Mouse (Mus musculus): ENCODE results near the gene St6galnac3. TPM values are rescaled to one million over a fixed set of nuclear protein-coding genes. Genes with fewer than 3 reads are reported as not detected.

Gene St6galnac3
- polyA plus RNA-seq, 2 experiments: 20.7 to 36.0 TPM

DNA sequence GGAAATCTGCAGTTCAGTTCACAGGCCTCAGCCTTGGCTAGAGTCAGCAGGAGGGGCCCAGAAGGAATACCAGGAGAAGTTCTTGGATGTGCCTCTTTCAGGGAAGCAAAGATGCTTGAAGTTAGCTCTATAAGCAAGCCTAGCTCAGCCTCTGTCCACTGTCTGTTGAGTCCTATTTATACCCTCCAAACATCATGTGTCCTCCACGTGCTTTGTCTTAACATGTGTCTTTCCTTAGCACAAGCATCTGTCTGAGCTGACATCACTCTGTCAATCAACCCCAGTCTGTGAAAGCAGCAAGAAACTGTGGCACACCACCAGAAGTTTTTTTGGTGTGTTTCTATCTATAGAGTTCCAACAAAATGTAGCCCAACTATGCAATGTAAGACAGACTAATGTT lies 26.5 kb upstream of the St6galnac3 start:
- Histone ChIP-seq H3K4me1 (ENCODE audit: control insufficient read depth, insufficient read depth, low read length) (no peaks in the 10 kb centered on the region), H3K36me3 (ENCODE audit: control insufficient read depth, insufficient read depth, low read length) (no peaks in the 10 kb centered on the region), H3K9me3 (ENCODE audit: control insufficient read depth, low read length) (no peaks in the 10 kb centered on the region), H3K4me3 (replicated peaks; ENCODE audit: low read length) (no peak overlapping the region), H3K27me3 (ENCODE audit: control insufficient read depth, insufficient read depth, low read length) (no peaks in the 10 kb centered on the region), H3K9ac (ENCODE audit: low read depth, low read length, severe bottlenecking) (no peak overlapping the region), H3K27ac (replicated peaks; ENCODE audit: low read depth, low read length) (no peak overlapping the region), H3K4me2 (replicated peaks; ENCODE audit: low read depth, low read length, severe bottlenecking) (no peak overlapping the region)
- no peak for TF ChIP-seq POLR2A (IDR thresholded peaks at IDR 0.05; ENCODE audit: borderline replicate concordance, extremely low read depth, insufficient read depth, insufficient read length)
- no peak for DNase-seq (ENCODE audit: low spot score)
- WGBS: 48% methylated on average over 1 of the region's 1 CpGs
- ATAC-seq (ENCODE audit: low FRiP score, low read depth): no peak

- H3K4me2 ChIP-seq (replicated peaks; ENCODE audit: low read depth, low read length, severe bottlenecking): no peak overlapping the region
- TF ChIP-seq POLR2A (IDR thresholded peaks at IDR 0.05; ENCODE audit: borderline replicate concordance, extremely low read depth, insufficient read depth, insufficient read length): no peak
- no peaks in the 10 kb centered on the region for H3K36me3 ChIP-seq (ENCODE audit: control insufficient read depth, insufficient read depth, low read length)
- no peaks in the 10 kb centered on the region for H3K4me1 ChIP-seq (ENCODE audit: control insufficient read depth, insufficient read depth, low read length)
- 87% methylated on average over 6 of the region's 6 CpGs for WGBS
- no peaks in the 10 kb centered on the region for H3K27me3 ChIP-seq (ENCODE audit: control insufficient read depth, insufficient read depth, low read length)
- no peak overlapping the region for H3K9ac ChIP-seq (ENCODE audit: low read depth, low read length, severe bottlenecking)
- H3K27ac ChIP-seq (replicated peaks; ENCODE audit: low read depth, low read length): no peak overlapping the region
- ATAC-seq (ENCODE audit: low FRiP score, low read depth) (no peak), DNase-seq (ENCODE audit: low spot score) (no peak)
- H3K4me3 ChIP-seq (replicated peaks; ENCODE audit: low read length): no peak overlapping the region
- no peaks in the 10 kb centered on the region for H3K9me3 ChIP-seq (ENCODE audit: control insufficient read depth, low read length)
These were observed 24.4 kb upstream of the St6galnac3 start for GRCm38 (mm10) chr3:153749359-153749758.

DNA sequence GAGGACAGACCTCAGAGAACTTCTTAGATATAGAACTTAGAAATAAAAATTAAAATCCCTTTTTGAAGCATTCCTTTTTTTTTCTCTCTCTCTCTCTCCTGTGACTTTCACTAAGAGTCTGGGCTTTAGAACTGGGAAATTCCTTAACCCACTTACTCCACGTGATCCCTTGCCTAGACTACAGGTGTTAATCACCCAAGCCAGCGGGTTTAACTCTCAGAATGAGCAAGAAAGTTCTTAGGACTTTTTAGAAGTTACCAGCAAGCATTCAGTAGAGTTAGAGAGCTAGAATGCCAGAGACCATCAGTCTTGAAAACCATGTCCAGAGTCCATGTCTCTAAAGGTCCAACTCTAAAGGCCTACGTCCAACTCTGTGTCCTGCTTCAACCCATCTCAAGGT lies 23.3 kb upstream of the St6galnac3 start:
- no peak overlapping the region for H3K9ac ChIP-seq (ENCODE audit: low read depth, low read length, severe bottlenecking)
- H3K4me1 ChIP-seq (ENCODE audit: control insufficient read depth, insufficient read depth, low read length): no peaks in the 10 kb centered on the region

GRCm38 (mm10) chr3:153745099-153745498 lies 20.1 kb upstream of the St6galnac3 start:
- ATAC-seq (ENCODE audit: low FRiP score, low read depth) (no peak), DNase-seq (ENCODE audit: low spot score) (no peak)
- Histone ChIP-seq H3K4me2 (replicated peaks; ENCODE audit: low read depth, low read length, severe bottlenecking) (no peak overlapping the region), H3K4me1 (ENCODE audit: control insufficient read depth, insufficient read depth, low read length) (no peaks in the 10 kb centered on the region), H3K9me3 (ENCODE audit: control insufficient read depth, low read length) (no peaks in the 10 kb centered on the region), H3K27me3 (ENCODE audit: control insufficient read depth, insufficient read depth, low read length) (no peaks in the 10 kb centered on the region), H3K4me3 (replicated peaks; ENCODE audit: low read length) (no peak overlapping the region), H3K36me3 (ENCODE audit: control insufficient read depth, insufficient read depth, low read length) (no peaks in the 10 kb centered on the region), H3K9ac (ENCODE audit: low read depth, low read length, severe bottlenecking) (no peak overlapping the region), H3K27ac (replicated peaks; ENCODE audit: low read depth, low read length) (no peak overlapping the region)
- no peak for TF ChIP-seq POLR2A (IDR thresholded peaks at IDR 0.05; ENCODE audit: borderline replicate concordance, extremely low read depth, insufficient read depth, insufficient read length)
- WGBS: 64% methylated on average over 3 of the region's 3 CpGs

More for the DNA sequence above, 23.3 kb upstream of the St6galnac3 start:
- Histone ChIP-seq H3K4me3 (replicated peaks; ENCODE audit: low read length) (no peak overlapping the region), H3K27me3 (ENCODE audit: control insufficient read depth, insufficient read depth, low read length) (no peaks in the 10 kb centered on the region), H3K9me3 (ENCODE audit: control insufficient read depth, low read length) (no peaks in the 10 kb centered on the region), H3K4me2 (replicated peaks; ENCODE audit: low read depth, low read length, severe bottlenecking) (no peak overlapping the region), H3K27ac (replicated peaks; ENCODE audit: low read depth, low read length) (no peak overlapping the region), H3K36me3 (ENCODE audit: control insufficient read depth, insufficient read depth, low read length) (no peaks in the 10 kb centered on the region)
- WGBS: 78% methylated on average over 3 of the region's 3 CpGs
- no peak for TF ChIP-seq POLR2A (IDR thresholded peaks at IDR 0.05; ENCODE audit: borderline replicate concordance, extremely low read depth, insufficient read depth, insufficient read length)
- DNase-seq (ENCODE audit: low spot score): no peak
- ATAC-seq (ENCODE audit: low FRiP score, low read depth): no peak

DNA sequence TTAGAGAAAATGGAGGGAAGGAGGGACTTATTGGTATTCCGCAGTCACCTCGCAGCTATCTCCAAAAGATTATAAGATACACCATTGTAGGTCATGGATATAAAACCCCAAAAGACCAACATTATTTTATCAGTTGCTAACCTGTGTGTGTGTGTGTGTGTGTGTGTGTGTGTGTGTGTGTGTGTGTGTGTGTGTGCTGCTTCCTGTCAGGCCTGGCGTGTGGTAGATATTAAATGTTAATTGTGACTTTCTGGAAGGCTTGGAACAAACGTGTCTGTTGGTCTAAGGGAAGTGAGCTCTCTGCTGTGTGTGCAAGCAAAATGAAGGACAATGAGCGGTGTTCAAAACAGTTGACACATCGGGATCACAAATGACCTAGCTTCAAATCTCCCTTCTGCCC lies 19.5 kb upstream of the St6galnac3 start:
- H3K4me1 ChIP-seq (ENCODE audit: control insufficient read depth, insufficient read depth, low read length): no peaks in the 10 kb centered on the region
- no peak for TF ChIP-seq POLR2A (IDR thresholded peaks at IDR 0.05; ENCODE audit: borderline replicate concordance, extremely low read depth, insufficient read depth, insufficient read length)
- no peaks in the 10 kb centered on the region for H3K36me3 ChIP-seq (ENCODE audit: control insufficient read depth, insufficient read depth, low read length)
- no peak overlapping the region for H3K27ac ChIP-seq (replicated peaks; ENCODE audit: low read depth, low read length)
- no peak overlapping the region for H3K4me2 ChIP-seq (replicated peaks; ENCODE audit: low read depth, low read length, severe bottlenecking)
- 78% methylated on average over 6 of the region's 6 CpGs for WGBS
- ATAC-seq (ENCODE audit: low FRiP score, low read depth): no peak
- H3K9ac ChIP-seq (ENCODE audit: low read depth, low read length, severe bottlenecking): no peak overlapping the region
- no peaks in the 10 kb centered on the region for H3K27me3 ChIP-seq (ENCODE audit: control insufficient read depth, insufficient read depth, low read length)
- H3K9me3 ChIP-seq (ENCODE audit: control insufficient read depth, low read length): no peaks in the 10 kb centered on the region
- no peak for DNase-seq (ENCODE audit: low spot score)
- no peak overlapping the region for H3K4me3 ChIP-seq (replicated peaks; ENCODE audit: low read length)

GRCm38 (mm10) chr3:153741800-153742199 lies 16.8 kb upstream of the St6galnac3 start:
- WGBS: 85% methylated on average over 7 of the region's 7 CpGs
- Histone ChIP-seq H3K4me1 (ENCODE audit: control insufficient read depth, insufficient read depth, low read length) (peaks cover 6% of the 10 kb centered on the region), H3K4me2 (replicated peaks; ENCODE audit: low read depth, low read length, severe bottlenecking) (no peak overlapping the region), H3K27me3 (ENCODE audit: control insufficient read depth, insufficient read depth, low read length) (no peaks in the 10 kb centered on the region), H3K4me3 (replicated peaks; ENCODE audit: low read length) (no peak overlapping the region), H3K9me3 (ENCODE audit: control insufficient read depth, low read length) (no peaks in the 10 kb centered on the region), H3K36me3 (ENCODE audit: control insufficient read depth, insufficient read depth, low read length) (no peaks in the 10 kb centered on the region), H3K27ac (replicated peaks; ENCODE audit: low read depth, low read length) (no peak overlapping the region), H3K9ac (ENCODE audit: low read depth, low read length, severe bottlenecking) (no peak overlapping the region)
- DNase-seq (ENCODE audit: low spot score): no peak
- TF ChIP-seq POLR2A (IDR thresholded peaks at IDR 0.05; ENCODE audit: borderline replicate concordance, extremely low read depth, insufficient read depth, insufficient read length): no peak
- no peak for ATAC-seq (ENCODE audit: low FRiP score, low read depth)

All from limb, embryonic 14.5 days (tissue).